Mouse (Mus musculus) hindbrain, embryonic 14.5 days (tissue): Measurements from ENCODE around the gene Gm45713. TPM values are rescaled to one million over a fixed set of nuclear protein-coding genes. Genes with fewer than 3 reads are reported as not detected.

ENCODE experiments used
- ATAC-seq: fragments of 200-750 bp; cut with Nextera tagmentation; 2 replicates; pipeline ENCODE4 v1.8.0; 2017; ENCODE audit warnings: moderate number of reproducible peaks, mild to moderate bottlenecking, moderate TSS enrichment, moderate library complexity; ENCODE audit not compliant: low FRiP score
- DNase-seq: peaks from one replicate; pipeline ENCODE4 v3.0.0-alpha.2; 2015; ENCODE audit warnings: low spot score
- H3K27ac ChIP-seq: fragments of 300-500 bp; sonication (generic); 2 replicates; pipeline ENCODE4 v1.5.1; 2014; ENCODE audit warnings: mild to moderate bottlenecking, moderate library complexity
- H3K27me3 ChIP-seq: fragments of 300-500 bp; sonication (generic); 2 replicates; pipeline ENCODE4 v1.6.1; 2014; ENCODE audit warnings: mild to moderate bottlenecking, low read length, mixed read lengths; ENCODE audit not compliant: control insufficient read depth, insufficient read depth
- H3K36me3 ChIP-seq: fragments of 300-500 bp; sonication (generic); replicated peaks from 2 replicates; pipeline ENCODE4 v1.6.1; 2014; ENCODE audit not compliant: control insufficient read depth, insufficient read depth
- H3K4me1 ChIP-seq: fragments of 300-500 bp; sonication (generic); replicated peaks from 2 replicates; pipeline ENCODE4 v1.6.1; 2014; ENCODE audit warnings: antibody characterized with exemption, low read length, mixed read lengths; ENCODE audit not compliant: control insufficient read depth, insufficient read depth
- H3K4me2 ChIP-seq: fragments of 300-500 bp; sonication (generic); replicated peaks from 2 replicates; pipeline ENCODE4 v1.6.1; 2014; ENCODE audit warnings: mild to moderate bottlenecking, moderate library complexity
- H3K4me3 ChIP-seq: fragments of 300-500 bp; sonication (generic); replicated peaks from 2 replicates; pipeline ENCODE4 v1.5.1; 2014; ENCODE audit warnings: mild to moderate bottlenecking, low read length
- H3K9ac ChIP-seq: fragments of 300-500 bp; sonication (generic); 2 replicates; pipeline ENCODE4 v1.6.1; 2014
- H3K9me3 ChIP-seq: fragments of 300-500 bp; sonication (generic); 2 replicates; pipeline ENCODE4 v1.6.1; 2016; ENCODE audit warnings: low read length; ENCODE audit not compliant: control insufficient read depth
- WGBS: fragments of 180-500 bp; shearing (Covaris S2); extraction: QIAGEN DNeasy Blood & Tissue Kit; methylation state at CpG from one replicate; pipeline ENCODE4 v1.1.7; 2014; 5-methylcytosine and 5-hydroxymethylcytosine counted together
- polyA plus RNA-seq: library from polyadenylated mRNA; unstranded; fragments of >200 nt; fragmentation: Nextera tagmentation; extraction: Ambion mirVana; gene quantifications from 2 replicates; pipeline ENCODE4 v1.2.1, GENCODE M21; 2014

Gene Gm45713
- polyA plus RNA-seq, 1 experiment from 2014 or later = not detected

DNA sequence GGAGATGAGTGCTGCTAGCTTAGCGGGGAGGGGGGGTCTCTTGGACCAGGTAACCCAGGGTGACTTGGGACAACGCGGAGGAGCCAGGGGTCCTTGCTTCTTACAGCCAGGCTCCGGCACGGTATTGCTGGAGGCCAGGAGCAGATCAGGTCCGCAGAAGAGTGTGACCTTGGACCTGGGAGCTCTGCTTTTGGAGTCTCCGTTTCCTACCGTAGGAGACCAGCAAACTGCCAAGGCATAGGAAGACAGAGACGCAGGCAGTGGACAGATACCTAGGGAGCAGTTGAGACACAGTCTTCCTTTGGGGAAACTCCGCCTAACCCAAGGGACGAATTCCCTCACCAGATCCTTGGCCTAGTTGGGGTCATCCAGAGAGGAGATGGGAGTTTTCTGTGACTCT, 29.7 kb upstream of the Gm45713 start:
- H3K9ac ChIP-seq = no peak overlapping the region
- no peak overlapping the region for H3K4me3 ChIP-seq
- H3K27ac ChIP-seq = no peak overlapping the region
- no peaks in the 10 kb centered on the region for H3K36me3 ChIP-seq
- DNase-seq (no peak), ATAC-seq (no peak)
- 45% methylated on average over 11 of the region's 11 CpGs for WGBS
- H3K9me3 ChIP-seq = 0 out of 2 replicates have a peak, but pooled peaks cover 6% of the 10 kb centered on the region
- H3K4me1 ChIP-seq = peaks cover 28% of the 10 kb centered on the region
- peaks cover 80% of the 10 kb centered on the region for H3K27me3 ChIP-seq
- no peak overlapping the region for H3K4me2 ChIP-seq

DNA sequence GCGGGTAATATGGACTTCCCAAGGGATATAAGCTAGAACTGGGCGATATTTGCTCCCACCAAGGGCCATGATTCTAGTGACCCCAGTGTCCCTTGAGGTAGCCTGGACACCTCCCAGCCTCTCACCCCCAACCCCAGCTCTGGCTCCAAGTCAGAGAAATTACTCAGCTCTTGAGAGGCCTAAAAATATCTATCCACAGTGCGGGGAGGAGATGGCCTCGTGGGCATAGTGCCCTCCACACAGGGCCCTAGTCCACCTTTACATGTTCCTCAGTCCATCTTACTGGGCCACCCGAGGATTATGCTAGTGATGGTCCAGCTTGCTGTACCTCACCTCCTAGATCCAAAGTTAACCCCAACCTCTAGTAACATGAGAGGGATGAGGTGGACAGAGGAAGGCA, 28.8 kb upstream of the Gm45713 start:
- Histone ChIP-seq H3K4me1 (peaks cover 28% of the 10 kb centered on the region), H3K36me3 (0 out of 2 replicates have a peak, but pooled peaks cover 9% of the 10 kb centered on the region)

GRCm38 (mm10) chr7:45163735-45164490, 27.9 kb upstream of the Gm45713 start, which contains the start of gene Slc17a7:
Gene Slc17a7, plus strand, starts transcription at chr7:45163949.
- H3K4me3 ChIP-seq = peak within 1 kb of the TSS; percentile 25
- 3% methylated on average over 36 of the region's 41 CpGs for WGBS
- ATAC-seq (no peak), DNase-seq (no peak)
- H3K9ac ChIP-seq = peak within 1 kb of the TSS; percentile 42
- peaks cover 28% of the 10 kb centered on the region for H3K4me1 ChIP-seq
- peaks cover 65% of the 10 kb centered on the region for H3K27me3 ChIP-seq
- no peak within 1 kb of the TSS for H3K27ac ChIP-seq
- peak within 1 kb of the TSS; percentile 54 for H3K4me2 ChIP-seq
- H3K9me3 ChIP-seq = no peaks in the 10 kb centered on the region
- peaks cover 17% of the 10 kb centered on the region; the same call in 1 of the 2 replicates for H3K36me3 ChIP-seq

More for the DNA sequence above, 28.8 kb upstream of the Gm45713 start:
- no peak for ATAC-seq
- H3K9ac ChIP-seq = no peak overlapping the region
- H3K4me2 ChIP-seq = no peak overlapping the region
- no peak overlapping the region for H3K4me3 ChIP-seq
- peaks cover 74% of the 10 kb centered on the region for H3K27me3 ChIP-seq
- 0 out of 2 replicates have a peak, but pooled peaks cover 5% of the 10 kb centered on the region for H3K9me3 ChIP-seq
- no peak for DNase-seq
- H3K27ac ChIP-seq = no peak overlapping the region
- WGBS = 69% methylated on average over 5 of the region's 5 CpGs

- no peak overlapping the region for H3K4me3 ChIP-seq
- H3K36me3 ChIP-seq = peaks cover 22% of the 10 kb centered on the region; the same call in 1 of the 2 replicates
- H3K27me3 ChIP-seq = peaks cover 57% of the 10 kb centered on the region
- 79% methylated on average over 9 of the region's 9 CpGs for WGBS
- DNase-seq (no peak), ATAC-seq (no peak)
- no peaks in the 10 kb centered on the region for H3K9me3 ChIP-seq
- H3K9ac ChIP-seq = no peak overlapping the region
- no peak overlapping the region for H3K4me2 ChIP-seq
- H3K27ac ChIP-seq = no peak overlapping the region
- H3K4me1 ChIP-seq = peaks cover 23% of the 10 kb centered on the region
These were observed 27.1 kb upstream of the Gm45713 start for GRCm38 (mm10) chr7:45162996-45163615.

GRCm38 (mm10) chr7:45162551-45162950, 26.5 kb upstream of the Gm45713 start:
- no peak overlapping the region for H3K27ac ChIP-seq
- H3K4me2 ChIP-seq = peak overlapping the region; percentile 70
- peaks cover 22% of the 10 kb centered on the region for H3K36me3 ChIP-seq
- DNase-seq (no peak), ATAC-seq (no peak)
- H3K27me3 ChIP-seq = peaks cover 52% of the 10 kb centered on the region
- peak overlapping the region; percentile 34 for H3K4me3 ChIP-seq
- H3K9me3 ChIP-seq = no peaks in the 10 kb centered on the region
- peaks cover 18% of the 10 kb centered on the region for H3K4me1 ChIP-seq
- 28% methylated on average over 6 of the region's 6 CpGs for WGBS
- H3K9ac ChIP-seq = 0 out of 2 replicates have a peak overlapping the region, but pooled peaks have one; percentile 26

DNA sequence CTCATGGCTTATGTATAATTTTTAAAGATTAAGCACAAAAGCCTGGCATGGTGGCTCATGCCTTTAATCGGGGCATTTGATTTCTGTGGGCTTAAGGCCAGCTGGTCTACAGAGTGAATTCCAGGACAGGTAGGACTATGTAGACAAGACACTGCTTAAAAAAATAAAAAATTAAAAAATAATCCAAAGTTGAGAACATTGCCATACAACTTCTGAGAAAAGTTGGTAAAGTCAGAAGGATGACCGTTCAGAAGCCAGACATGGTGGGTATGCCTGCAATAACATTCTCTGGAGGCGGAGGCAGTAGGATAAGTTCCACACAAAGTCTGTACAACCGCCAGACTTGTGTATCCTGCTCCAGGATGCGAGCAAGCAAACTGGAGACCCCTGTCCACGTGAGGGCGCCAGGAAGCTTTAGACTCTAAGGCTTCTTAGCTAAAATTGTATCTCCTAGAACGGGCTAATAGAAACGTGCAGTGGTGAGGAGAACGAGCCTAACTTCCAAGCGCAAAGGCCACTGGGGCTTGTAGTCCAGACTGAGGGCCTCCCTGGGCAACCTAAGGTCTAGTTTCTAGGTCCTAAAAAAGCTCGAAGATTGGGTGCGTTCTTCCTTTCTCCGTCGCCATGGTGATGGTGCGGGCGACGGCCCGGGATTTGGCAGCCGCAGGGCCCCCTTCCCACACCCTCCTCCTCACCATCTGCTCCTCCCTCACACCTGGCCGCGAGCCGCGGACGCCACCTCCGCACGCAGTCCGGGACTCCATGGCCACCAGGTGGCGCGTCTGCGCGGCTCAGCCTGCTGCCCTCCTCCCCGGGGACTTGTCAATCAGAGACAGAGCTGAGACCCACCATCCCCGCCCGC, 25.8 kb upstream of the Gm45713 start:
- Histone ChIP-seq H3K36me3 (peaks cover 22% of the 10 kb centered on the region), H3K4me2 (peak overlapping the region; percentile 70)

DNA sequence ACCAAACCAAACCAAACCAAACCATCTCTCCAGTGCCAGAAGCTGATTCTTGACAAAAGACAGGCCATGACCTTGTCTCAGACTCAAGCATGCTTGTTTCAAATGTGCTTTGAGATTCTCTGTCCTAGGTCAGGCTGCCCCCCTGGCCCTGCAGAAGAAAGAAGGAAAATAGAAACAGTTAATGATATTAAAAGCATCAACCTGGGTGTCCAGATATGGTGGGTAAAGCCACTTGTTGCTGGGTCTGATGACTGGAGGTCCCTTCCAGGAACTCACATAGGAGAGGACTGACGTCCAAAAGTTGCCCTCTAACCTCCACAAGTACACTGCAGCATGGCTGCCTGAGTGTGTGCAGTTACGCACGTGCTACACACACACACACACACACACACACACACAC, 24.8 kb upstream of the Gm45713 start:
- ATAC-seq = no peak
- DNase-seq = no peak
- peaks cover 35% of the 10 kb centered on the region for H3K27me3 ChIP-seq
- no peak overlapping the region for H3K9ac ChIP-seq
- H3K9me3 ChIP-seq = no peaks in the 10 kb centered on the region
- peaks cover 18% of the 10 kb centered on the region for H3K4me1 ChIP-seq
- no peak overlapping the region for H3K27ac ChIP-seq
- H3K4me2 ChIP-seq = no peak overlapping the region
- 91% methylated on average over 3 of the region's 3 CpGs for WGBS
- no peak overlapping the region for H3K4me3 ChIP-seq
- H3K36me3 ChIP-seq = peaks cover 25% of the 10 kb centered on the region

More for the DNA sequence above, 25.8 kb upstream of the Gm45713 start:
- 0 out of 2 replicates have a peak overlapping the region, but pooled peaks have one; percentile 20 for H3K27ac ChIP-seq
- H3K4me1 ChIP-seq = peaks cover 18% of the 10 kb centered on the region
- DNase-seq = peak; percentile 90
- peak; percentile 92 for ATAC-seq
- peaks cover 44% of the 10 kb centered on the region for H3K27me3 ChIP-seq
- 0 out of 2 replicates have a peak overlapping the region, but pooled peaks have one; percentile 26 for H3K9ac ChIP-seq
- H3K4me3 ChIP-seq = peak overlapping the region; percentile 34
- H3K9me3 ChIP-seq = no peaks in the 10 kb centered on the region
- 5% methylated on average over 35 of the region's 35 CpGs for WGBS

GRCm38 (mm10) chr7:45160316-45160800, 24.3 kb upstream of the Gm45713 start:
- H3K27ac ChIP-seq = no peak overlapping the region
- WGBS = 94% methylated on average over 6 of the region's 6 CpGs
- no peak overlapping the region for H3K4me2 ChIP-seq
- peaks cover 18% of the 10 kb centered on the region for H3K4me1 ChIP-seq
- DNase-seq (no peak), ATAC-seq (no peak)
- no peak overlapping the region for H3K9ac ChIP-seq
- no peak overlapping the region for H3K4me3 ChIP-seq
- peaks cover 25% of the 10 kb centered on the region for H3K36me3 ChIP-seq
- no peaks in the 10 kb centered on the region for H3K9me3 ChIP-seq
- peaks cover 30% of the 10 kb centered on the region for H3K27me3 ChIP-seq
